Mouse (Mus musculus) retina, postnatal 7 days (tissue): ENCODE measurements around the gene Hdac7.

Experiments
- DNase-seq: peaks from one replicate; pipeline ENCODE4 v3.0.0-alpha.2; 2012; ENCODE audit warnings: low read depth, low spot score

Gene Hdac7

DNA sequence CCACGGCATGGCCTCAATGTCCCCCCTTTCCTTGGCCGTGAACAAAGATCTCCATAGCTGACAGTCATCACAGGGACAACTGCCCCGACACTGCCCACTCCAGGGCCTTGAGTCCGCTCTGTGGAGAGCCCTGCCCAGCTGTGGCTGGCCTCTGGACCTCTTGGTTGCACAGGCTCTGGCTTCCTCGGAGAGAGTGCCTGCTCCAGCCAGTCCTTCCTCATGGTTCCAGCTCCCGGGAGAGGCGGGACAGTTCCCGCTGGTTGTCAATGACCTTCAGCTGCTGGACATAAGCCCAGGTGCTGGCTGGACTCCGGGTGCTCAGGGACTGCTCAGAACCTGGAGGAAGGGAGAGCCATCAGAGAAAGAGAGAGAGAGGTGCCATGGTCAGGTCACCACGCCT lies 99.0 kb downstream of the Hdac7 start:
- DNase-seq = no peak

DNA sequence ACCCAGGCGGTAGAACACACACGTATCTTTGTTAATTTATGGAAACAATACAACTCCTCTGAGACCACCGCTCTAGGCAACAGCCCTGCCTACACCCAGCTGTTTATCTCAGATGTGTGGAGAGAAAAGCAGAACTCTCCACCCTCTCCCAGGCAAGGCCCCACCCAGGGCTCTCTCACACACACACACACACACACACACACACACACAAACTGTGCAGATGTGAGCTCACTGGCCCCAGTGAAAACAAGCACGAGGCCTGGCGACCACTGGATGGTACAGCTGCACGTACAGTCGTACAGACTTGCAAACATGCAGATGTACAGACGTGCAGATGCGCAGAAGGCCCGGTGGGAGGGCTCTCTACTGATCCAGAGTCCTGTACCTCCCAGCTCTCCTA lies 99.4 kb downstream of the Hdac7 start:
- DNase-seq = no peak

DNA sequence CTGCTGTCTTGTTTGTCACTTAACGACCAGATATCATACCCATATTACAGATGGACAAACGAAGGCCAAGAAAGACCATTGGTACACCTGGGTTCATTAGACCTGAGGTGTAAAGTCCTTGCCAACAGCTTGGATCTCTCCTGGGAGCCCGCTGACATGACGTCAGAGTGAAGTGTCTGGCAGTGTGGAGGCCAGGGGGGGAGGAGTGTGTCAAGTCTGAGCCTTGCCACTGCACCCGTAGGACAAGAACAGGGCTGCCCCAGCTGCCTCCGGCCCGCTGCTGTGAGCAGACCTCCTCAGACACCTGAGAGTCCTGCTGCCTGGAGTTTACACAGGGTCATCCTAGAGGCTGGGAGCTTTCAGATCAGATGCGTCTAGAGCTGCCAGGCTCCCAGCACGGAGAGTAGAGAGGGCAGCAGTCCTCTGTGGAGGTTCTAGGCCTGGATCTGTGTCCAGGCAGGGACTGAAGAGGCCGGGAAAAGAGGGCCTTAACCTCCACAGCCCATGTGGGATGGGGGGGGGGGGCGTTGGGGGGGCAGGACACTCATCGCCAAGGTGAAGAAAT lies 100.3 kb downstream of the Hdac7 start:
- no peak for DNase-seq

DNA sequence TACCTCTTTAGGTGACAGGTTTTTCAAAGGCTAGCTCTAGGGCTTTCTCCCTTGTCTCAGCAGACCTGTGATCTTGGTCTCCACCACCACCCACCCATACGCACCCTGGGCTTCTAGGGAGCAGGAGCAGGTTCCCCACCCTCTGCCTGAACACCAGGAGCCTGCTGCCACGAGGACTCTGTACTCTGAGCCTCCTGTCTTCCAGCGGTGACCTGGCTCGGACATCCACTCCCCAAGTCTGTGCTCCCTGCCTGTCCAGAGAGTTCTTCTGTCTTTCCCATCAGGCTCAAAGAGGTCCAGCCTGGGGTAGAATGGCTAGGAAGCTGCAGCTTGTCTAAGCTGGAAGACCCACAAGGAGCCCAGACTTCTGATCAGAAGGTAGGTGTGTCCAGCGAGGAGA lies 101.1 kb downstream of the Hdac7 start:
- DNase-seq = no peak
